Mouse (Mus musculus) gastrocnemius, postnatal 36 days (tissue): ENCODE measurements at regions not wholly inside any gene's neighbourhood (a gene's known extent, or its start where the extent isn't known, plus 50 kb on each side); places are given as distances from the start of the nearest gene placed in this dataset.

Experiments
- DNase-seq, 2 experiments: peaks; one replicate each; pipeline ENCODE4 v3.0.0; 2022
- intact Hi-C: fragments of 180-260 bp; cut with DNase I; formaldehyde crosslinking; loops from one replicate; pipeline ENCODE4 v1.15.1; 2025

DNA sequence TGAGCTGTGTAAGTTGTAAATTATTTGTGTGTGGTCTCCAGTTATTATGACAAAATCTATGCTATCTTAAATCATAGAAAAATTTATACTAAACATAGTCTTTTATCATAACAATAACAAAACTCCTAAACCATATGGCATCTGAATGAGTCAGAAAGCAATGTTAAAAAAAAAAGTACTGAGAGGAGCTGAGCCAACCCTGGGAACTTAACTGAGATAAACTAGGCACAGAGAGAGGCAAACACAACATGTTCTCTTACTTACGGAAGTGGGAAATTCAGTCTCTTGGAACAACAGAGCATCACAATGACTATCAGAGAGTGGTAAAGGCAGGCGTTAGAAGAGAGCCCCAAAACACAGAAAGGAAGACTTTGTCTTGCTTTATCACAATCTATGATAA lies 691.7 kb downstream of the Ets1 start:
- intact Hi-C loops = no loop called here
- DNase-seq = no peak

DNA sequence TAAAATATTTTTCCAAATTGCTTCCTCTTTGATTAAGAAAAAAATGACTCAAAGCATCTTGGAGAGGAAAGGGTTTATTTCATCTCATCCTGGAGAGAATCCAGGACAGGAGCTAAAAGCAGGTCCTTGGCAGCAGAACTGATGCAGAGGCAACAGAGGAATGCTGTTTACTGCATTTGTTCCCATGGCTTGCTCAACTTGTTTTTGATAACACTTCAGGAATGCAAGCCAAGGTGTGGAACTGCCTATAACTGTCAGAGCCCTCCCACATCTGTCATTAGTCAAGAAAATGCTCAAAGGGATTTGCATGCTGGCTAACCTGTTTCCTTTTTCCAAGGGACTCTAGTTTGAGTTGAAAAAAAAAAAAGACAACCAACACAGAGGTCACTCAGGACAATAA lies 714.2 kb downstream of the Ets1 start:
- intact Hi-C loops = no loop called here
- no peak for DNase-seq

DNA sequence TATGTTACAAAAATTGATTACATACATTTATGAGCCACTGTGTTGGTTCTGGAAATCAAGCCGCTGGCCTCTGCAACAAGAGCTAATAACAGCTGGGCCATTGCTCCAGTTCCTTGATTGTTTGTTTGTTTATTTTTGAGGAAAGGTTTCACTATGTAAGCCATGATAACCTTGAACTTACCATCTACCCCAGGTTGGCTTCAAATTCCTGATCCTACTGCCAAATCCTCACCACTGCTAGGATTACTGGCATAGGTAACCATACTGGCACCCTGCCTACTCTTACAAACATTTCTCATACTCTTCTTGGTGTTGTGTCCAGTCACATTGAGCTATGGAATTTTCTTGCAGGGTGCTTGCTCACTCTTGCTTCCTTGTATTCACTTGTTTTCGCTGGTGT lies 720.6 kb downstream of the Ets1 start:
- intact Hi-C loops = no loop called here
- DNase-seq = no peak

DNA sequence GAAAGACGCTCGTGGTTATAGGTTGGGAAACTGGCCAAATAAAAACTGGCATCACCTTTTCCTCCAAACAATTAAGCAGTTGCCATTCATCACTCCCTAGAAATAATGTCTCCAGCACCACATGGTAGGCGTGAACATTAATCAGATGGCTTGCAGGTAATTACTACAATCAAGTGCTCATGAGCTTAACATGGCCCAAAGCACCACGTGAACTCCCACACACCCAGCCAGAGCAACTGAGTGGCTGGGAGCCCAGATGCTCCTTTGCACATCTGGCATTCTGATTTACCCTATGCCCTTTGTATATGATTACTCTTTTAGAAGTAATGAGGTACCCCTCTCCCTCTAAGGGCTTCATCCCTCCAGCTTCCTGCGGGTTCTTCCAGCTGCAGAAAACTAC lies 724.9 kb downstream of the Ets1 start:
- intact Hi-C loops = no loop called here
- no peak for DNase-seq

DNA sequence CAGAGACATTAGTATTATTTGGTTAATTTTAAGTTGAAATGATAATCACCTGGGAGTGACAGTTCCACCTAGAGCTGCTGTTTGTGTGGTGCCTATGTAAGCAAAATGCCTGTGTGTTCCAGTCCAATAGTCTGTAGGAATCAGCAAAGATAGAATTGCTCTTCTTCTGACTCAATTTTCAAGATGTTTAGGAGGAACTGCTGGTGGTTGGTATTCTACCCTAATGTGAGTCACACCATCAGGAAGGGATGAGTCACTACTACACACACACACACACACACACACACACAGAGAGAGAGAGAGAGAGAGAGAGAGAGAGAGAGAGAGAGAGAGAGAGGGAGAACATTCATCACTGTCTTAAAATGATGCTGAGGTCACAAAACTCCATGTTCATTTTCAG lies 753.1 kb downstream of the Ets1 start:
- intact Hi-C loops = no loop called here
- no peak for DNase-seq

DNA sequence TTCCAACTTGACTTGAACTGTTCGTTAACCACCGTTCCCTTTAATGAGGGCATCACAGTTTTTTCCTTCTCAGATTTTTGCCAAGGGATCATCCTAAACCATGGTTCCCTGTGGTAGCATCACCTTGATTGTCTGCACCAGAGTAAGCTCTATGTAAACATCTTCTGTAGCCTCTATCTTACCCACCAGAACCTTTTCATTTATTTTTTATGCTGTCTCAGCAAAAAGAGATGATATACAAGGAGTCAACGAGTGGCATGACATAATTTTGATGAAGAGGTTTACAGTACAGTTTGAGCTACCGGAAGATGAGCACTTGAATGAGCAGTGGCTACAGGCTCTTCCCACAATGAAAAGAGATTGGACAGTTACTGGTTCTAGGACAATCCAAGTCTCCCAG lies 768.7 kb downstream of the Ets1 start:
- intact Hi-C loops = no loop called here
- no peak for DNase-seq

DNA sequence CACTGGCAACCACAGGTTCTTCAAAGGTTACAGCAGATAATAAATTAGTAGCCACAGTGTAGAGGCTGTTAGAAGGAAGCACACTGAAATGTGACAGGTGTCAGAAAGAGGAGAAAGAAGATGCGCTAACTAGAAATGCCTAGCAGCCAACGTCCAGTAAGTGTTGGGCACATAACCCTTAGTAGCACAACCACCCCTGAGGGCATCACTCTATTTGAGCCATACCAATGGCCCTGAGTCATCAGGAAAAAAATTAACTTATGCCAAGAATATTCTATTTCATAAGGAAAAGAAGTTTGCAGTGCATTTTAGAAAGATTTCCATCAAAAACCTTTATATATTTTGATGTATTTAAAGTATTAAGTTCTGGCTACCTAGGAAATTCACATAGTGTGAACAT lies 771.5 kb downstream of the Ets1 start:
- no peak for DNase-seq
- intact Hi-C loops = no loop called here

DNA sequence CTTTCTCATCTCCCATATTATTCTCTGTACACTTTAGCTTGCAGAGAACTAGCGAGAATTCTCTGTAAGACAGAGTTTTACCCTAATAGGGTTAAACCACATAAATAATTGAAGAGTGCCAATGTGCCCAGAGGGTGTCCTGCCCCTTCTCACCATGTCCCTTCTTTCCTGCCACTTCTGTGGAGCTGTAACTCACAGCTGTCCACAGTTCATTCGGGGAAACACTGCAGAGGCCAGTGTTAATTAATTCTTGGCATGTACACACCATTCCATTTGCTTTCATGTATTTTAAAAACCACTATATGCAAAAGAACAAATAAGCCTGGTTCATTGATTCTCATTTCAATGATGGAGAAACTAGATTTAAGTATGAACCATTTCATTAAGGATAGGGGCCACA lies 787.8 kb downstream of the Ets1 start:
- intact Hi-C loops = no loop called here
- DNase-seq = no peak

DNA sequence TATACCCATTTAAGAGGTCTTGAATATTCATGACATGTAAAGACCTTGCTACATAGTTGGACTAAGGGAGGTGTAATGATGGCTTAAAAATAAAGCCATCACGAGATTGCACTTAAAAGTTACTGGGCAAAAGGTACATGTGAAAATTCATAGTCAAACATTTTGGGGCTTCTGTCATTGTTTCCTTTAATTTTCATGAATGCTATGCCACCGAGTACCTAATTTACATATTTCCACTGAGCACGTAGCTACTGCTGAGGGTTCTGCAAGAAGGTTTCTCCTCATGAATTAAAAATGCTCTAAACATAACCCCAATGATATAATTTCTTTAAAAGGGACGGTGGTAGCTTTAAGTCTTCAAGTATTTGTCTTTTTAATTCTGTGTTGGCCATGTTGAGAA lies 800.4 kb downstream of the Ets1 start:
- intact Hi-C loops = no loop called here
- no peak for DNase-seq

DNA sequence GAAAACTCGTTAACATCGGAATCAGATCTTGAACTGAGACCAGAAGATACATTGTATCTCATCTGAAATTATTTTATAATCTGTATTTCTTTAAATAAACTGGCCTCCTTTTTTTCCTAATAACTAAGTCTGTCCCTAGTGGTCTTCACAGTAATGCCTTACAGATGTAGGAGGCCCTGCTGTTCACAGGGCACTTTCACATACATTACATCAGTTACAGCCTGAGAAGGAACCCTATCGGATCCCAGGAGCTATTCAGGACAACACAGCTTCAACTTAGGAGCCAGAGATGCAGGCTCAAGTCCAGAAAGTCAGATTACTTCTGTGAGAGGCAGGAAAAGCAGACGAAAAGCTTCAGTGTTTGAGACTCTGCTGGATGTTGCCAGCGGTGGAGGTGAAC lies 806.2 kb downstream of the Ets1 start:
- DNase-seq = no peak
- intact Hi-C loops = no loop called here

DNA sequence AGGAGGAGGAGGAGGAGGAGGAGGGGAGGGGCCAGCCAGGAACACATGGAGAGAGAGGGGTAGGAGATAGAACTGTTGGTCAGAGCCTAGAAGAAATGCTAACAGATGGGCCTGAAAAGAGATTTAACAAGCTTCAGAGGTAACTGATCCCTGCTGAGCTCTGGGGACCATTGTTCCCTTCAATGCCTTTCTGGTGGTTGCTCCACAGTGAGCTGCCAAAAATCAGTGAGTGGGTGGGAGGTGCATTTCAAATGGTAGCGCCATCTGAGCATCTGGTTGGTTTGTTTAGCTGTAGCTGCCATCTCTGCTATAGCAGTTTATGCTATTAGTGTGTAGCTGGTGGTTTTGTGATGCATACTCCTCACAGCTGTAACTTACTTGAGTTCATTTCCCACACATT lies 809.9 kb downstream of the Ets1 start:
- intact Hi-C loops = no loop called here
- no peak for DNase-seq

DNA sequence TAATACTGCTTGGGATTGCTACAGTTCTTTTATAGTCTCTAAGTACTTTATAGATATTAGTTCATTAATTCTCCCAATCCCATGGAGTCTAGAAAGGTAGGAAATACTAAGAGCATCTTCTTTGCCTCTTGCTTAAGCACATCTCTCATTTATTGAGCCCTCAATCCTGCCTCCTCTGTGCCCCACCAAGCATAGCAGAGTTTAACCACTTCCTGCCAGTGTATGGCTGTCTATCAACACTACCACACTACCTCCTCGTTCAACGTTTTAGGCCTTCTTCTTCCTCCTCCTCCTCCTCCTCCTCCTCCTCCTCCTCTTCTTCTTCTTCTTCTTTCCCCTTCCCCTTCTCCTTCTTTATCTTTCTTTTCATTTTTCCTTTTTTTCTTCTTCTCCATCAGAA lies 839.1 kb downstream of the Ets1 start:
- no peak for DNase-seq
- intact Hi-C loops = no loop called here

DNA sequence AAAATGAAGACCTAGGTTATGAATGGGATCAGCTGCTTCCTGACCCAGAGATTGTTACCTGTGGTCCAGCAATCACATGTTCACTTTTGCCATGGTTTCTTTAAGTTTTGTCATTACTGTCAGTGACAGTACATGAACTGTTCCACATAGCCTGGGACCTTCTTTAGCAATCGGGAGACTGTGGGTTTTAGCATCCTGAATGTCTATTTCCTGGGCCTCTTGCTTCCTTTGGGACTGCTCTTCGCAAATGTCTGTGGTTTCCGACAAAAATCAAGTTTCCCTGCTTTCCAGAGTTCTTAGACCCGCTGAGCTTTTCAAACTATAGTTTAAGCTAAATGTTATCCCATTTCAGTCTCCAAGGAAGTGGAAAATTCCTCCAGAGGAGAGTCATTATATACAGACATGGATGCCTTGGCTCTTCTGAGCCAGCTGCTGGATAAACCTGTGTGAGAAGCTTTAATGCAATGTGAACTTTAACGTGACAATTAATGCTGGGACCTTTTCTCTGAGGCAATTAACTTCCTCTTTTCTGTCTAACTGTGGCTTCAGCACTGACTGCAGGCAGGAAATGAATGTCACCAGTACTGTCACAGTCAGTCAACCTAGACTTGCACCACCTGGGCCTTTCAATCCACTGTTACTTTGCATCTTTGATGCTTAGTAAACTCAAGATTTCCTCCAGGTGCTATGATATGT lies 847.0 kb downstream of the Ets1 start:
- intact Hi-C loops = no loop called here

DNA sequence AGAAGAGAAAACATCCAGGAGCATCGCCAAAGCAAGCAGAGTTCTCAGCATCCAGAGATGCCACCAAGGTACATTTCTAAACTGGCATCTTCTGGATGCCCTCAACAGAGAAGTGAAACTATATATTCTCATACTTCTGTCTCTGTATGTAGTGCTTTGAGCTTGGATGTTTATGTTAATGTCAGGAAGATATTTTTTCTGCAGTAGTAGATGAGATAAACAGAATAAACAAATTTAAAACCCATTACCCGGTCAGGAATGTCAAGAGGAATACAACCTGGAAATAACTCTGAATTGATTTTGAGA lies 847.5 kb downstream of the Ets1 start:
- no peak for DNase-seq
- intact Hi-C loops = no loop called here

More for the DNA sequence above, 847.0 kb downstream of the Ets1 start:
- no peak for DNase-seq

DNA sequence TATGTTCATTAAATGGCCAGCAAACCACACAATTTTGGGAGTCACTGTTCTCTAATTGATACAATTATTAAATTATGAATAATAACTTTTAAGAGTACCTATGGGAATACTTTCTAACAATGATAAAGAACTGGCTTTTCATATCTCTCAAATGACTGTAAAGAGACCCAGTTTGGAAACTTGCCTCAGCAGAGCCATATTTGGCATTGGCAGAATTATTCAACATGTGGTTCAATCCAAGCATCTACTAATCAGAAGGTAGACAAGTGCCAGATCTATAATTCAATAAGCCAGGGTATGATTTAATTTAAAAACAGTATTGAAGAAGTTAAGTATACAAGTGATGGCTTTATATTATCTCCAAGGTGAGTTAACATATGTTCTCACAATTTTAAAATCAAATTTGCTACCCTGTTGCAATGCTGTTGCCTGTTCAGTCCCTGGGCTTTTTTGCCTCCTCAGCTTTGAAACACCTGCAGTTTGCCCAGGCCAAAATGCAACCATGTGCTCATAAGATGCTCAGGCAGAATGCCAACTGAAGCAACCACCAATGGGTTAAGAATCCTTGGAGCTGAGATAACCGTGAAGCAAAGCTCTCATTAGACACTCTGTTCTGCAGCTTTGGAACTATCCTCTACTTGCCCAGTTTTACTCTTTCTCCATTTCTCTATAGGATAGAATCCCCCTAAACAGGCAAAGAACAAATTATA lies 897.2 kb downstream of the Ets1 start:
- no peak for DNase-seq
- intact Hi-C loops = no loop called here

DNA sequence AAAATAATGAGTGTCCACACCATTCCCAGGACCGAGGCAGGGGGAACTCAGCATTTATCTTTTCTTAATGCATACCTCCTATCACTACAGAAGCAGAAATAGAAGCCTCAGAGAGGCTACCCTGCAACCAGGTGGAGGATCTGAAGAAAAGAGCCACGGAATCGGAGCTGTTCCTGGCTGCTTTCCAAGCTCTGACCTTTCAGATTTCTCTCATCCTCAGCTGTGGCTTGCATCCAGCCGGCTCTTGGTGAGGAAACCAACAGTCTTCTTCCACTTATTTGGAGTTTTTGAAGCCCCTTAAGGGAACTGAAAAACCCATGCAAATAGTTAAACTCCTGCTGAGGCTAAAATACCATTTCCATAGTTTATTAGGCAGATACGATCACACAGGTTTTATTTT lies 907.3 kb downstream of the Ets1 start:
- intact Hi-C loops = no loop called here
- DNase-seq = no peak

DNA sequence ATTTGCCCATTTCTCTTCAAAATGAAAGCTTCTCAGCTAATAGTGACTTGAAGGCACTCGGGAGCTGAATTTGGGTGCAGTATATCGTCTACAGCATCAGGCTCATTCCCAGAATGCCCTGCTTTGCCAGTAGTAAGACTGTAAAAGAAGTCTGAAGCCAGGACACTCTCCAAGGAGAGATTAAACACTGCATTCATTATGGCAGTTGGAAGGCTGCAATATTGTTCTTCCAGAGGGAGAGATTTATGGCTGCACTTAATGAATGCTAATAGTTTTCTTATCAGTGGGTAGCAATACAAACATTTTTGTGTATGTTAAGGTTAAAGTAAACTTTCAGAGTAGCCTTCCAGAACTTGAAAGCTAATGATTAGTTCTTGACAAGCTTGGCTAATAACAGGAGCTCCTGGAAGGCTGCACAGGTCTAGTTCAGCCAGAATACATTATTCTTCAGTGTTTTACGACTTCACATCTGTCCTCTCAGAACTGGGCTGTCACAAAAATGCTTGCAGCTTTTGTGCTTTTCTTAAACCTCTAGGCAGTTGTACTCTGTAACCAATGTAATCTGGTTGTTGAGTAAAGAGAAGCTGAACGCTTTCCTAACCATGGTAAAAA lies 910.2 kb downstream of the Ets1 start:
- no peak for DNase-seq
- intact Hi-C loops = no loop called here

DNA sequence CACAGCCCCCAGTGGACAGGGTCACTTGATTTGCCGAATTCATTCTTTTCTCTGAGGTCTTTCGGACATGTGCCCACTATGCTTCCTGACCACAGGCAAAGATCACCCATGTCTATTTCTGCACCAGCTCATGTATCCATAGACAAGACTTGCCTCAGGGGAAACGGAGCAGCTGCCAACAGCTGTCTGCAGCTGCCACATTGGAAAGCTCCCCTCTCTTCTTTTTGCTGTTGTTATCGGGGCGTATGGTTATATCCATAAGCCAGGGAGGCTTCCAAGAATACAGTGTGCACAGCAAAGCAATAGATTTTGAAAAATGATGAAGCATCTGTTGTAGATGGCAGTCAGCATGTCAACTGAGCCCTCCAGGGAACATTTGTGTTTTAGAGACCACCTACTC lies 913.4 kb downstream of the Ets1 start:
- intact Hi-C loops = no loop called here
- no peak for DNase-seq

DNA sequence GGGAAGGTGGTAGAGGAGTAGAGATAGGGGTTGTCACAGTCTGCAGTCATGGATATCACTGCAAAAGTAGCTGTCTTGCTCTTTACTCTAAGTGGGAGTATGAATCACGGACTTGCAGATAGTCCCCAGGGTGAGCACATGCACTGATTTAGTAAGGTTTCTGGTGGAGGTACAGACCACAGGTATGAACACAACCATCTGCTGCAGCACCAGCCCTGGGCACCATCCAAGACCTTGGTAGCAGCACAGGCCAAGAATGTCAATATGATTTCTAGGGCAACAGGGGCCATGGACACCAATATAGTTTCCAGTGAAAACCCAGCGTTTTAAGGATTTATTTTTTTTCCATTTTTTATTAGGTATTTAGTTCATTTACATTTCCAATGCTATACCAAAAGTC lies 913.7 kb upstream of the Kirrel3 start:
- intact Hi-C loops = no loop called here
- no peak for DNase-seq

DNA sequence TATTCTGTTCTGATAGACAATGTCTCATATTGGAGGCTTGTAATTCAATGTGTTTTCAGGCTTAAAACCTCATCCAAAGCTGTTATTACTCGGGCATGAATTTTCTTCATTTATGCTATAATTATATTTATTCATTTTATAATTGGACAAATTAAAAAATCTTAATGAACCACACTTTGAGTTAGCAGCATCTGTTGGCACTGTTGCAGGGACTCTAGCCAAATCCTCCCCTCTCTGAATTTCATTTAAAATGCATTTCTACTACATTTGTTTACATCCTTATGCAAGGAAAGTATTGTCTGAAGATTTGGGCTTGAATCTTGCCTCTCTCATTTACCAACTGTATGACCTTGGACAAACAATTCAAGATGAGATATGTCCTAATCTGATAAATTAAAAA lies 874.2 kb upstream of the Kirrel3 start:
- DNase-seq = no peak
- intact Hi-C loops = no loop called here

DNA sequence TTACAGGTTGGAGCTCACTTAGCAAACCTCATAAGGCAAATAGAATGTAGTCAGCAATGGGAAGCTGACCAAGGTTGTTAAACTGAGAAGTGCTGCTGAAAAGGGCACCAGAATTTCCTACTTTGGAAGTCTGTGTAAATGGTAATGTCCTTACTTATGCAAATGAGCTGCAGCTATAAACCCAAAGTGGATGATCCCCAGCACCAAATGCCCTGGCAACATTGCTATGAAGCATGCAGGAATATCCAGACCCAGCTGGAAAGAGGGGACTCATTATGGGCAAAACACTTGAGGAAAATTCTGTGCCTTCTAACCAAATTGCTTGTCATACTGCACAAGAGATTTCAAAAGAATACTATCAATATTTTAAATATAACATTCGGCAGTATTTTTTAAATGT lies 861.3 kb upstream of the Kirrel3 start:
- DNase-seq = no peak
- intact Hi-C loops = no loop called here

DNA sequence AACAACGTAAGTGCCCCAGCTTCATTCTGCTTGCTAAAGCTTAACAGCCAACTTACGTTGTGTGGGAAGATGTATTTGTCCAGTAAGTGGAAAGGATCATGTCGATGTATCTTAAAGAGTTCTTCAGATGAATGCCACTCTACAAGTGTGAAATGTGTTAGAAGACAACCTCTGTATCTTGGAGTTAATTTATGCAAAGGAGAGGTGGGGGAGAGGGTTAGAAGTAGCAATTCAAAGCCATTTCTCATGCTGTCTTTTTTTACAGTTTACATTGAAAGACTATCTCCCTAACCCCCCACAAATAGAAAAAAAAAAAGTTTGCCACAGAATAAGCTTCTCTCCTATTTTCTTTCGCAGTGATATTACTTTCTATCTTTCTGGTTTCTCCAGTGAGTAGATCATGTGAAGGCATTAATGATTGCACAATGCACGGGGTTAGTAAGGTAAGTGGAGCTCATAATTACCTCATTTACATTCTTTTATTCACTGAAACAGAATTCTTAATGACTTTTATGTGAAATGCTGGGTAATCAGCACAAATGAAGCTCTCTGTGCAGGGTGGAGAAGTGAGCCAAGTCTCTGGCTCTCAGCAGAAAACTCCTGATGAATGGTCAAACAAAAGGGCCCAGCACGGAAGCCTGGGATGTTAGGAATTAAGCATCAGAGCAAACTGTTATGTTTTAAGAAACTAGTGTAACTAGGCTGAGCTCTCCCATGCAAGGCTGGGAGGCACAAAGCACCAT lies 855.8 kb upstream of the Kirrel3 start:
- intact Hi-C loops = no loop called here
- DNase-seq = no peak
